Mouse (Mus musculus): Measurements from ENCODE around the gene Arhgef3.

DNA sequence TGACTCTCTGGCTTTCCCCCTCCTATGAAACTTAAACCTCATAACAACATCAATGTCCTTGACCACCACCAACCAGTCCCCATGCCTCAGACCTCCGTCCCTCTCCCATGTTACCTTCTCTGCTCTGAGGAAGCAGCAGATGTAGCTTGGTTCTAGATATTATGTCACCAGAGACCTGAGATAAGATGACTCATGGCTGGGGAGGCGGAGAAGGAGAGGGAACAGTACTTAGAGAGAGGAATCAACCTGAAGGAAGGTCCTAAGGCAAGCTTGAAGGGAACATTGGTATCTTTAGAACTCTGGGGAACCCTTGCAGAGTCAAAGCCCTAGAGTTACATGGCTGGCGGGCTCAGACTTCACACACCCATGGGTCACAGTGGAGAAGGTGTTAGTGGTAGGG, 25.3 kb downstream of the Arhgef3 start:
- TF ChIP-seq POLR2A (IDR thresholded peaks at IDR 0.05; ENCODE audit: borderline replicate concordance, extremely low read depth, low read depth, low read length) (no peak), CTCF (IDR thresholded peaks at IDR 0.05; ENCODE audit: insufficient read depth, low read length) (no peak)

All from lung, adult 2 months (tissue).